Mouse (Mus musculus) limb, embryonic 11.5 days (tissue): ENCODE measurements at regions not wholly inside any gene's neighbourhood (a gene's known extent, or its start where the extent isn't known, plus 50 kb on each side); places are given as distances from the start of the nearest gene placed in this dataset.
A peak's percentile ranks its signal among the peaks of the same experiment; 100 is the strongest.

ENCODE experiments used
- ATAC-seq: fragments of 200-750 bp; cut with Nextera tagmentation; 2 replicates; pipeline ENCODE4 v1.8.0; 2017; ENCODE audit warnings: low read depth; ENCODE audit not compliant: insufficient number of reproducible peaks, low FRiP score, low TSS enrichment
- DNase-seq: peaks from one replicate; pipeline ENCODE4 v3.0.0-alpha.2; 2015; ENCODE audit warnings: low spot score
- H3K27ac ChIP-seq: fragments of 300-500 bp; sonication (generic); replicated peaks from 2 replicates; pipeline ENCODE4 v1.5.1; 2014; ENCODE audit warnings: low read depth, mild to moderate bottlenecking, low read length
- H3K27me3 ChIP-seq: fragments of 300-500 bp; sonication (generic); 2 replicates; pipeline ENCODE4 v1.6.1; 2014; ENCODE audit warnings: mild to moderate bottlenecking, low read length, mixed read lengths; ENCODE audit not compliant: control insufficient read depth, insufficient read depth
- H3K36me3 ChIP-seq: fragments of 300-500 bp; sonication (generic); 2 replicates; pipeline ENCODE4 v1.6.1; 2014; ENCODE audit warnings: mild to moderate bottlenecking, low read length, moderate library complexity, mixed read lengths; ENCODE audit not compliant: control insufficient read depth, insufficient read depth
- H3K4me1 ChIP-seq: fragments of 300-500 bp; sonication (generic); 2 replicates; pipeline ENCODE4 v1.6.1; 2014; ENCODE audit warnings: low read length, mixed read lengths; ENCODE audit not compliant: control insufficient read depth, insufficient read depth
- H3K4me2 ChIP-seq: fragments of 300-500 bp; sonication (generic); 2 replicates; pipeline ENCODE4 v1.6.1; 2014; ENCODE audit warnings: low read depth, mild to moderate bottlenecking, moderate library complexity; ENCODE audit not compliant: severe bottlenecking
- H3K4me3 ChIP-seq: fragments of 300-500 bp; sonication (generic); 2 replicates; pipeline ENCODE4 v1.5.1; 2014; ENCODE audit warnings: low read depth, low read length
- H3K9ac ChIP-seq: fragments of 300-500 bp; sonication (generic); 2 replicates; pipeline ENCODE4 v1.6.1; 2014; ENCODE audit warnings: mild to moderate bottlenecking, low read length
- H3K9me3 ChIP-seq: fragments of 300-500 bp; sonication (generic); 2 replicates; pipeline ENCODE4 v1.6.1; 2016; ENCODE audit warnings: low read length; ENCODE audit not compliant: control insufficient read depth
- WGBS: fragments of 180-500 bp; shearing (Covaris S2); extraction: QIAGEN DNeasy Blood & Tissue Kit; methylation state at CpG from one replicate; pipeline ENCODE4 v1.1.7; 2014; 5-methylcytosine and 5-hydroxymethylcytosine counted together

DNA sequence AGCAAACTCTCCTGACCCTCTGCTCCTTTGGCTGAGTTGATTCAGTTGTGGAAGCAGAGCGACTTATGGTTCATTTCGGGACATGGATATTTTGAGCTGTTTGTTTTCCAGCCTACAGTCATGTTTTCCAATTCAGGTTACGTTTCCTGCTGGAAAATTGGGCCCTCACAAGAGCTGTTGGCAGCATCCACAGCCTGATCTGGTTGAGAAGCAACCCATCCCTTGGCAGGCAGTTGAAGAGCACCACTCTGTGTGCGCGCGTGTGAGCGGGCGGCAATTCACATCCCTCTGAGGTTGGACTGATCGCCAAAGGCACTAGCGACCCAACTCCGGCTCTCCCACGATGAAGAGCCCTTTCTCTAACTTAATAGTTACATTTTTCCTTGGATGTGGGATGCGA lies 457.1 kb downstream of the Tmem38b start:
- Histone ChIP-seq H3K36me3 (no peaks in the 10 kb centered on the region), H3K4me1 (no peaks in the 10 kb centered on the region), H3K9me3 (no peaks in the 10 kb centered on the region), H3K4me3 (no peak overlapping the region), H3K27me3 (no peaks in the 10 kb centered on the region), H3K9ac (no peak overlapping the region), H3K4me2 (no peak overlapping the region), H3K27ac (no peak overlapping the region)
- WGBS = 96% methylated on average over 13 of the region's 13 CpGs
- ATAC-seq (no peak), DNase-seq (no peak)

- Histone ChIP-seq H3K9me3 (no peaks in the 10 kb centered on the region), H3K27ac (no peak overlapping the region), H3K36me3 (no peaks in the 10 kb centered on the region), H3K27me3 (no peaks in the 10 kb centered on the region), H3K4me2 (no peak overlapping the region), H3K4me1 (no peaks in the 10 kb centered on the region), H3K4me3 (no peak overlapping the region), H3K9ac (no peak overlapping the region)
- no peak for ATAC-seq
- 96% methylated on average over 1 of the region's 1 CpGs for WGBS
- DNase-seq = no peak
These were observed 488.0 kb downstream of the Tmem38b start for GRCm38 (mm10) chr4:54313804-54314203.

DNA sequence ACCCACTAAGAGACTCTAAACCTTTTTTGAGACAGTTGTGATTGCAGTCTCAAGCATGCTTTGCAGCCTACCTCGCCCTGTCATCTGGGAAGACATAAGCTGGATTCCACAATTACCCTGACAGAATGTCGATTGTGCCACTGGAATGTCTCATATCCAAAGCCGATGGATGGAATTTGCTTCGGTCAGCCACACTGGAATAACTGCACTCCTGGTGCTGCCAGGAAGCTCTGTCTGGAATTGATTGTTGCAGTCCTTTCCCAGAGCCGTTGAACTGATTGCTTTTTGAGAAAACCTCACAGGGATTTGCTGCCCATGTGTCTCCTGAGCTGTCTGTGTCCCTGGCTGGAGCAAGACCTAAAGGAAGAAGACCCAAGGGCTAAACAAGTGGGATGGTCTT lies 499.0 kb downstream of the Tmem38b start:
- no peak overlapping the region for H3K4me2 ChIP-seq
- H3K4me3 ChIP-seq = no peak overlapping the region
- no peaks in the 10 kb centered on the region for H3K36me3 ChIP-seq
- H3K27ac ChIP-seq = no peak overlapping the region
- 44% methylated on average over 5 of the region's 5 CpGs for WGBS
- H3K9ac ChIP-seq = no peak overlapping the region
- no peaks in the 10 kb centered on the region for H3K4me1 ChIP-seq
- H3K9me3 ChIP-seq = no peaks in the 10 kb centered on the region
- ATAC-seq = no peak
- no peaks in the 10 kb centered on the region for H3K27me3 ChIP-seq
- DNase-seq = no peak

GRCm38 (mm10) chr4:54328273-54328672 lies 502.4 kb downstream of the Tmem38b start:
- no peak overlapping the region for H3K4me2 ChIP-seq
- no peaks in the 10 kb centered on the region for H3K9me3 ChIP-seq
- no peak overlapping the region for H3K9ac ChIP-seq
- no peaks in the 10 kb centered on the region for H3K36me3 ChIP-seq
- H3K4me3 ChIP-seq = no peak overlapping the region
- DNase-seq = no peak
- no peaks in the 10 kb centered on the region for H3K27me3 ChIP-seq
- WGBS = 86% methylated on average over 5 of the region's 5 CpGs
- ATAC-seq = no peak
- H3K4me1 ChIP-seq = 0 out of 2 replicates have a peak, but pooled peaks cover 3% of the 10 kb centered on the region
- H3K27ac ChIP-seq = no peak overlapping the region

DNA sequence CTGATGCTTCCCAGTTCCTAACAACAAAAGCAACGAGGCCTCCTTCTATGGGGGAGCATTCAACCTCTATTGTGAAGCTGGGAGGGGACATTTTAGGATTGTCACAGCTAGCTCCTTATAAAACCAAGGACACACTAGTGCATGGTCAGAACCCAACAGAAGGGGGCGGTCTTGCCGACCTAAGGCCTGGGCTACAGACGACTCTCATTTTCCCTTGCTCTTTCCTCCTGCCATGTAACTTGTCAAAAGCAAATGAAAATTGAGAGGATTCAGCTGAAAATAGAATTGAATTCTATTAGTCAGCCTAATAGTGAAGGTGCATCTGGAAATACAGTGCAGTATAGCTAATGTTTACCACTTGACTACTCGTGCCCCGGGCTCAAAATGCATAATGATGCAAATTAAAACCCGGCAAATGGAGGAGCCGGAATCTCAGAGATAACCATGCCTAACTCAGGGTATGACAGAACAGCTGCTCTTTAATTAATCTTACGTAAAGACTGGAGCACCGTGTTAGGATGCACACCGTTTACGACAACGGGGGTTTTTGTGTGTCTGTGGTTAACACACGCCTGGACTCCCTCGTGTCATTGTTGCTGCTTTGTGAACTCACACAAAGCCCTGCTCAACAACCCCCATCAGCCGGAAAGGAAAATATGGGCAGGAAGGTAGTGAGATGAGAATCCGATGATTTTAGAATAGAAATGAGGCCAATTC lies 503.0 kb downstream of the Tmem38b start:
- Histone ChIP-seq H3K4me2 (no peak overlapping the region), H3K9ac (no peak overlapping the region), H3K27me3 (no peaks in the 10 kb centered on the region), H3K4me3 (no peak overlapping the region), H3K36me3 (no peaks in the 10 kb centered on the region), H3K27ac (no peak overlapping the region), H3K9me3 (no peaks in the 10 kb centered on the region), H3K4me1 (0 out of 2 replicates have a peak, but pooled peaks cover 3% of the 10 kb centered on the region)
- ATAC-seq (no peak), DNase-seq (peak; percentile 48)
- WGBS = 81% methylated on average over 17 of the region's 17 CpGs

DNA sequence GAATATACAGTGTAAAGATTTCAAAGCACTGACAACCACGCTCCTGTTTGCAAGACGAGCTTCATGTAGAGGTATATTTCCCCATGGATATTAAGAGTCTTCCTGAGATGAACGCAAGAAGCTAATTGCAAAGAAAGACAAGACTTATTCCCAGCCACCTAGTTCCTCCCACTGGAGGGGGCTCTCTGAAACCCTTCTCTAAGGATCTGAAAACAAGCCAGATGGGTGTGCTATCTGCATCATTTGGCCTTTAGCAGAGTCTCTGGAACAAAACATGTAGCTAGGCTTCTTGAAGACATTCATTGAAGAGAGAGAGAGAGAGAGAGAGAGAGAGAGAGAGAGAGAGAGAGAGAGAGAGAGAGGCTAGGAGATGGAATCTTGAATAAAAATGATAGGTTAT lies 504.8 kb downstream of the Tmem38b start:
- no peak overlapping the region for H3K4me3 ChIP-seq
- no peak overlapping the region for H3K4me2 ChIP-seq
- H3K27ac ChIP-seq = no peak overlapping the region
- no peaks in the 10 kb centered on the region for H3K27me3 ChIP-seq
- no peak for DNase-seq
- 91% methylated on average over 3 of the region's 3 CpGs for WGBS
- no peaks in the 10 kb centered on the region for H3K9me3 ChIP-seq
- ATAC-seq = no peak
- 0 out of 2 replicates have a peak, but pooled peaks cover 3% of the 10 kb centered on the region for H3K4me1 ChIP-seq
- H3K9ac ChIP-seq = no peak overlapping the region
- H3K36me3 ChIP-seq = no peaks in the 10 kb centered on the region

- Histone ChIP-seq H3K27ac (0 out of 2 replicates have a peak overlapping the region, but pooled peaks have one; percentile 54), H3K4me2 (no peak overlapping the region), H3K4me3 (no peak overlapping the region), H3K9ac (no peak overlapping the region), H3K36me3 (no peaks in the 10 kb centered on the region), H3K9me3 (no peaks in the 10 kb centered on the region), H3K4me1 (0 out of 2 replicates have a peak, but pooled peaks cover 3% of the 10 kb centered on the region), H3K27me3 (no peaks in the 10 kb centered on the region)
- 33% methylated on average over 12 of the region's 12 CpGs for WGBS
- peak; percentile 50 for DNase-seq
- 0 out of 2 replicates have a peak, but pooled peaks have one; percentile 67 for ATAC-seq
These were observed 505.9 kb downstream of the Tmem38b start for GRCm38 (mm10) chr4:54331588-54332211.

GRCm38 (mm10) chr4:54332261-54332660 lies 506.4 kb downstream of the Tmem38b start:
- H3K4me1 ChIP-seq = 0 out of 2 replicates have a peak, but pooled peaks cover 3% of the 10 kb centered on the region
- 79% methylated on average over 7 of the region's 7 CpGs for WGBS
- H3K27me3 ChIP-seq = no peaks in the 10 kb centered on the region
- H3K9ac ChIP-seq = no peak overlapping the region
- DNase-seq (no peak), ATAC-seq (no peak)
- H3K27ac ChIP-seq = no peak overlapping the region
- H3K36me3 ChIP-seq = no peaks in the 10 kb centered on the region
- no peaks in the 10 kb centered on the region for H3K9me3 ChIP-seq
- H3K4me3 ChIP-seq = no peak overlapping the region
- H3K4me2 ChIP-seq = no peak overlapping the region
